Mouse (Mus musculus) limb, embryonic 12.5 days (tissue): Measurements from ENCODE around the gene Stxbp5l. TPM values are rescaled to one million over a fixed set of nuclear protein-coding genes. Genes with fewer than 3 reads are reported as not detected.
A peak's percentile ranks its signal among the peaks of the same experiment; 100 is the strongest.
"Not testable (repeated sequence)": the region's sequence is repeated elsewhere in the genome, so short reads cannot be mapped to it uniquely, and the experiment has no call there.

ENCODE experiments used
- ATAC-seq: fragments of 200-750 bp; cut with Nextera tagmentation; 2 replicates; pipeline ENCODE4 v1.8.0; 2017; ENCODE audit warnings: low read depth, moderate TSS enrichment; ENCODE audit not compliant: insufficient number of reproducible peaks, insufficient read depth, low FRiP score, low TSS enrichment
- H3K27ac ChIP-seq: fragments of 300-500 bp; sonication (generic); 2 replicates; pipeline ENCODE4 v1.5.1; 2016; ENCODE audit warnings: mild to moderate bottlenecking, moderate library complexity
- H3K27me3 ChIP-seq: fragments of 300-500 bp; sonication (generic); 2 replicates; pipeline ENCODE4 v1.6.1; 2016; ENCODE audit warnings: mild to moderate bottlenecking, moderate library complexity
- H3K36me3 ChIP-seq: fragments of 300-500 bp; sonication (generic); 2 replicates; pipeline ENCODE4 v1.6.1; 2016; ENCODE audit warnings: mild to moderate bottlenecking, moderate library complexity
- H3K4me1 ChIP-seq: fragments of 300-500 bp; sonication (generic); replicated peaks from 2 replicates; pipeline ENCODE4 v1.6.1; 2016
- H3K4me2 ChIP-seq: fragments of 300-500 bp; sonication (generic); 2 replicates; pipeline ENCODE4 v1.6.1; 2016; ENCODE audit warnings: mild to moderate bottlenecking, moderate library complexity
- H3K4me3 ChIP-seq: fragments of 300-500 bp; sonication (generic); replicated peaks from 2 replicates; pipeline ENCODE4 v1.5.1; 2016; ENCODE audit warnings: mild to moderate bottlenecking
- H3K9ac ChIP-seq: fragments of 300-500 bp; sonication (generic); replicated peaks from 2 replicates; pipeline ENCODE4 v1.6.1; 2016; ENCODE audit warnings: mild to moderate bottlenecking, moderate library complexity
- H3K9me3 ChIP-seq: fragments of 300-500 bp; sonication (generic); 2 replicates; pipeline ENCODE4 v1.6.1; 2016; ENCODE audit warnings: mild to moderate bottlenecking, moderate library complexity
- WGBS: fragments of 180-500 bp; shearing (Covaris S2); methylation state at CpG from one replicate; pipeline ENCODE4 v1.1.7; 2016; 5-methylcytosine and 5-hydroxymethylcytosine counted together
- polyA plus RNA-seq: library from polyadenylated mRNA; unstranded; fragments of >200 nt; fragmentation: Nextera tagmentation; extraction: Ambion mirVana; gene quantifications from 2 replicates; pipeline ENCODE4 v1.2.1, GENCODE M21; 2016

Stxbp5l gene
- polyA plus RNA-seq, 1 experiment from 2014 or later = 0.15 TPM

DNA sequence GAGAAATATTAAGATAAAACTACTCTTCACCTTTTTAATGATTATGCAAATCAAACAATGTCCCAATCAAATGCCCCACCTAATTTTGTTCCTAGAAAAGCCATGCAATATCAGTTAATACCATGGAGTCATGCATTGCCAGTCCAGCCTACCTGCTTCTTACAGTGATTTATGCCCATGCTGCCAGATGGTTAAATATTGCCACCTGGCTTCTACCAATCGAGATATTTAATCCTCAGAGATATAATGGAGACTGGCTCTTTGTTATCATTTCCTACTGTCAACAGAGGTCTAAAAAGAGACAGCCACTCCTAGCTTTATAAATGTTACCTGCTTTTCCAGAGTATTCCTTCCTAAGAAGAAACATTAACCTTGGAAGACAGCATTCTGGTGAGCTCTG, 104.6 kb downstream of the Stxbp5l start:
- no peak overlapping the region for H3K9ac ChIP-seq
- no peaks in the 10 kb centered on the region for H3K27me3 ChIP-seq
- no peaks in the 10 kb centered on the region for H3K9me3 ChIP-seq
- no peak for ATAC-seq
- no peak overlapping the region for H3K4me2 ChIP-seq
- no peaks in the 10 kb centered on the region for H3K4me1 ChIP-seq
- WGBS = 60% methylated on average over 1 of the region's 1 CpGs
- H3K27ac ChIP-seq = no peak overlapping the region
- no peaks in the 10 kb centered on the region for H3K36me3 ChIP-seq
- no peak overlapping the region for H3K4me3 ChIP-seq

DNA sequence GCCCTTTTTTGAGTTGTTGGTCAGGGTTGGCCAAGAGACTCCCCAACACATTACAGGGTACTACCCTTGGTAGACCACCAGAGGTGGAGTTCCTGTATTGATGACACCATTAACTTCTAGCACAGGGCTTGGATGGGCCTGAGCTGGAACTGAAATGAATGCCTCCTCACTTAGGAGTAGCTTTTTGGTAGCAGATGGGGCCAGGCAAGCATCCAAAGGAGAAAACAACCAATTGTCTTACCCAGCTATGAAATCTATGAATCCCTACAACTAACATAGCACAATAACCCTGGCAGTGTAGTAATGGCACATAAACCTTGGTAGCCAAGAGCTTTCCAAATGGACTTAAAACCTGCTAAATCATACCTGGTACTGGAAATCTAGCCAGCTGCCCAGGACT, 111.1 kb downstream of the Stxbp5l start:
- Histone ChIP-seq H3K9ac (no peak overlapping the region), H3K9me3 (no peaks in the 10 kb centered on the region), H3K27ac (no peak overlapping the region), H3K27me3 (no peaks in the 10 kb centered on the region), H3K4me2 (no peak overlapping the region), H3K4me3 (no peak overlapping the region), H3K4me1 (no peaks in the 10 kb centered on the region), H3K36me3 (no peaks in the 10 kb centered on the region)
- no peak for ATAC-seq

DNA sequence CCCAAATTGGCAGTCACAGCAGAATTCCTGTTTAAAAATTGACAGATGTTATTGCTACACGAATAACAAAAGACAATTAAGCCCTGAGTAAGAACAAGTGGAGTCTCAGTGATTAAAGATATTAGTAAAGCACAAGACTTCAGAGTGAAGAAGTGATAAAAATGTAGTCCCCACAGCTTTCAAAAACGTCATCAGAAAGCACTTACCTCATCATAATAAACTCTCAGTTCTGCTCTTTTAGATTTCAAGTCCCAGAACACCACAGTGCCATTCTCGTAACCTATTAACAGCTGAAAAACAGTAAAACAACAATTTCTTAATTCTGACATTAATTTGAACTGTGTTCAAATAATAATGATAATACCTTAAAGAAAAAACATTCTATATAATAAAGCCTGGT, 123.1 kb downstream of the Stxbp5l start:
- no peaks in the 10 kb centered on the region for H3K9me3 ChIP-seq
- no peak for ATAC-seq
- H3K4me3 ChIP-seq = no peak overlapping the region
- H3K36me3 ChIP-seq = no peaks in the 10 kb centered on the region
- H3K4me2 ChIP-seq = no peak overlapping the region
- H3K27ac ChIP-seq = no peak overlapping the region
- H3K4me1 ChIP-seq = no peaks in the 10 kb centered on the region
- no peak overlapping the region for H3K9ac ChIP-seq
- WGBS = 66% methylated on average over 3 of the region's 3 CpGs
- no peaks in the 10 kb centered on the region for H3K27me3 ChIP-seq

DNA sequence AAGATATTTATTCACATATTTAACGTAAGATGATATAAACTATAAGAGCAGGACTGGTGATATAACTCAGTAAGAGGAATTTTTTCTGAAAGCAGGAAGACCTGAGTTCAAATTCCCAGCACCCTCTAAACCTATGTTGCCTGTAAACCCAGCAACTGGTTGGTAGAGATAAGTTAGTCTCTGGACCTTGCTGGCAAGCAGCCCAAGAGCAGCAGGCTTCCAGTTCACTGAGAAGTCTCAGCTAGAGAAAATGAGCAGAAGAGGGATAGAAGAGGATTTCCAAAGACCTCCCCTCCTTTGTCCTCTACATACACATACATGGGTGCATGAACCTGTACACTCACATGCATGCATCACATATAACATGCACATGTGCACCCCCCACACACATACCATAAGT, 165.6 kb downstream of the Stxbp5l start:
- Histone ChIP-seq H3K4me3 (no peak overlapping the region), H3K4me1 (no peaks in the 10 kb centered on the region), H3K9me3 (no peaks in the 10 kb centered on the region), H3K9ac (no peak overlapping the region), H3K4me2 (no peak overlapping the region), H3K27me3 (no peaks in the 10 kb centered on the region), H3K36me3 (no peaks in the 10 kb centered on the region), H3K27ac (no peak overlapping the region)
- no peak for ATAC-seq
- WGBS = 91% methylated on average over 1 of the region's 1 CpGs

DNA sequence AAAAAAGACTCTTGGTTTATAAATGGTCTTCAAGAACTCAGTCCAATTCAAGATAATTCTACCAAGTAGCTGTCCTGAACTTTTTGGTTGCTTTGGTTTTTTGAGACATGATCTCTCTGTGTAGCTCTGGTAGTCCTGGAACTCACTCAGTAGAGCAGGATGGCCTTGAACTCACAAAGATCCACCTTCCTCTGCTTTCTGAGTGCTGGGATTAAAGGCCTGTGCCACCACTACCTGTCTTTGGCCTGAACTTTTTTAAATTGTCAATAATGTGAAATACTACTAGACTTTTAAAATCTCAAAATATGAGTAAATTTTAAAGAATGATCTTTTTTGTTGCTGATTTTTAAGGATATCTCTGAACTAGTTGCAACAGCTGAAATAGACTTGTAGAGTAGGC, 176.0 kb downstream of the Stxbp5l start:
- Histone ChIP-seq H3K9ac (no peak overlapping the region), H3K4me3 (no peak overlapping the region), H3K4me2 (no peak overlapping the region), H3K4me1 (no peaks in the 10 kb centered on the region), H3K27me3 (no peaks in the 10 kb centered on the region), H3K9me3 (no peaks in the 10 kb centered on the region), H3K27ac (no peak overlapping the region), H3K36me3 (no peaks in the 10 kb centered on the region)
- no peak for ATAC-seq

DNA sequence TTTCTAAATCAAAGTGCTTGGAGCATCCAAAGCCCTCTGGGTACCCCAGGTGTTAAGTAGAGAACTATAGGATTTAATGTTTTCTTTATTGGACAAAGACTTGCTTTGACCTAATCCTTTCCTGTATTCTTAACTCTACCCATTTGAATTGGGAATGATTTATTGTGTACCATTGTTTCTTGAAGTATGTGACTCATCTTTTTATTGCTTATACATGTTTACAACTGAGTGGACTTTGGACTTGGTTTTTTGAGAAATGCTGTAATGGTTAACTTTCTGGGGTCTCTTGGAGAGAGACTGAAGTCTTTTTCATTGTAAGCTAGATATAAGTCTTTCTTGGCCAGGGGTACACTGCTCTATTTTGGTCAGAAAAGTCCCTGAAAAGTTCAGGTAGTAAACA, 190.6 kb downstream of the Stxbp5l start:
- H3K9ac ChIP-seq = no peak overlapping the region
- no peak overlapping the region for H3K27ac ChIP-seq
- H3K4me1 ChIP-seq = no peaks in the 10 kb centered on the region
- H3K4me3 ChIP-seq = no peak overlapping the region
- H3K36me3 ChIP-seq = no peaks in the 10 kb centered on the region
- no peak for ATAC-seq
- H3K4me2 ChIP-seq = no peak overlapping the region
- H3K27me3 ChIP-seq = no peaks in the 10 kb centered on the region
- H3K9me3 ChIP-seq = no peaks in the 10 kb centered on the region

DNA sequence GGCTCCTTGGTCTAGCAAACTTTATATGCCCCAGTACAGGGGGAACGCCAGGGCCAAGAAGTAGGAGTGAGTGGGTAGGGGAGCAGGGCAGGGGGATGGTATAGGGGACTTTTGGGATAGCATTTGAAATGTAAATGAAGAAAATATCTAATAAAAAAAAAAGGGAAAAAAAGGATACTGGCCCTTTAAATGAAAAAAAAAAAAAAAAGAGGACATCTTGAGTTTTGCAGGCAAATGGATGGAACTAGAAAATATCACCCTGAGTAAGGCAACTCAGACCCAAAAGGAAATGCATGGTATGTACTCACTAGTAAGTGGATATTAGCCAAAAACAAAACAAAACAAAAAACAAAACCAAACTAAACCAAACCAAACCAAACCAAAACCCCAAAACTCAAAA, 259.6 kb downstream of the Stxbp5l start:
- H3K4me2 ChIP-seq, H3K4me1 ChIP-seq, H3K9ac ChIP-seq, H3K27me3 ChIP-seq, H3K27ac ChIP-seq, H3K4me3 ChIP-seq, H3K36me3 ChIP-seq, ATAC-seq, H3K9me3 ChIP-seq: not testable (repeated sequence)
- 76% methylated on average over 1 of the region's 1 CpGs for WGBS

DNA sequence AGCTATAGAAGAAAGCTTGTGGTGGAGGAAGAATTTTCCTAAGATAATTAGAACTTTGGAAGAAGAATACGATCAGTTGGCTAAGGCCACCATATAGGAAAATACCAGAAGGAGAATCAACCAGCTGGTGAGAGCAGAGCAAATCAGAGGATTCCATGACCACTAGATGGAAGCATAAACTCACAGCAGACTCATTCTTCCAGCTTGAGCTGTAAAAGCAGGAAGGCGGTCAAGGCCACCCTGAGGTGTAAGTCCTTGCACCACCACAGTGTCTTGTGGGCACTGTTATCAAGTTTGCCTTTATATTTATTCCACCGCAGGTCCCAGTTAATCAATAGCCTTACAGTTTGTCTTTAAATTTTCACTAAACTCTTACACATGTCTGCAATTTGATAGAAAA, 275.5 kb downstream of the Stxbp5l start:
- no peak overlapping the region for H3K27ac ChIP-seq
- 38% methylated on average over 3 of the region's 3 CpGs for WGBS
- no peaks in the 10 kb centered on the region for H3K36me3 ChIP-seq
- no peak overlapping the region for H3K9ac ChIP-seq
- H3K27me3 ChIP-seq = no peaks in the 10 kb centered on the region
- H3K4me2 ChIP-seq = no peak overlapping the region
- H3K4me1 ChIP-seq = no peaks in the 10 kb centered on the region
- peak; percentile 75; the same call in 1 of the 2 replicates for ATAC-seq
- H3K9me3 ChIP-seq = no peaks in the 10 kb centered on the region
- no peak overlapping the region for H3K4me3 ChIP-seq

DNA sequence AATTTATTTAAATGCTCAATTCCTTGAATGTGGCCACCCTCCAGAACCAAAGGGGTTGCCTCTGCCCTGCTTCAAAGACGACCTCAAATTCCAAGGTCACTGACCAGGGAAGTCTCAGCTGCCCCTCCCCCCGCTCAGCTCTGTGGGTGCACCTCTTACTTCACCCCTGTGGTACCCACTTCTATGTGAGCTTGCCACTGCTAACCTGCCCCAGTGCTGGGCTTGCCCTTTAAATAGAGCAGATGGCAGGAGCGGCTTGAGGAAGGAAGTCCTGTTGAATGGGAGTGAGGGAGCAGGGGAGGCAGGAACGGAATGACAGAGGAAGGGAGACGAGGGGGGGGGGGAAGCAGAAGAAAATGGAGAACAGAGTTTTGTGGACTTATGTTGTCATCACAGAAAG, 276.0 kb downstream of the Stxbp5l start:
- no peak for ATAC-seq
- Histone ChIP-seq H3K9ac (no peak overlapping the region), H3K27ac (no peak overlapping the region), H3K4me1 (no peaks in the 10 kb centered on the region), H3K27me3 (no peaks in the 10 kb centered on the region), H3K9me3 (no peaks in the 10 kb centered on the region), H3K36me3 (no peaks in the 10 kb centered on the region), H3K4me2 (no peak overlapping the region), H3K4me3 (no peak overlapping the region)
- WGBS = 30% methylated on average over 5 of the region's 5 CpGs

DNA sequence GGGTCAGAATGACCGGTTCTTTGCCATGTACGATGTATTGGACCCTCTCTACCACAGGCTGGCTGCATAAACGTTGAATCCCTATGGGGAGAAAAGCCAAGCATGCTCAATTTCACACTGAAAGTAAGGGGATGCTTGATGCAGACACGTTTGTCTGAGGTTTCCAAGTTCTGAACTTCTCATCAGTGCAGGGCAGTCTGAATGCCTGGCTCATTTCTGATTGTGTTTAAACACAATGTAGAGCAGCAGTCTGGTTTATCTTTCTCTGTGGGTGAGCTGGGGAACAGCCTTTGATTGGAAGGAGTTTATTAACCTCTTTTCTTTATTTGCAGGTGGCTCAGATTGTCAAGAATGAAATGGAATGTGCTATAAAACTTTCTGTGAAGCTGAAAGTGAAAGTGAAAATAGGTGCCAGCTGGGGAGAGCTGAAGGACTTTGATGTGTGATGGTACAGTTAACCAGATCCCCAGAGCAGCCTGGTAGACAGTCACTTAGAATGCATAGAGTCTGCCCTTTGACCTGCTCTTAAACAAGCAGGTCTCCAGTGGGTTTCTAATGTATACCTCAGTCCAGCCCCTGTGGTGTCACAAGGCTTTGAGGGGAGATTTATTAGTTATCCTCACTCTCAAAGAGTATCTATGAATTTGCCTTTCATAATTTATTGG, 290.5 kb downstream of the Stxbp5l start:
- no peaks in the 10 kb centered on the region for H3K4me1 ChIP-seq
- no peaks in the 10 kb centered on the region for H3K27me3 ChIP-seq
- H3K27ac ChIP-seq = no peak overlapping the region
- peaks cover 52% of the 10 kb centered on the region for H3K36me3 ChIP-seq
- no peak overlapping the region for H3K4me3 ChIP-seq
- no peak overlapping the region for H3K9ac ChIP-seq
- WGBS = 72% methylated on average over 4 of the region's 4 CpGs
- no peak for ATAC-seq
- H3K4me2 ChIP-seq = no peak overlapping the region
- H3K9me3 ChIP-seq = no peaks in the 10 kb centered on the region

DNA sequence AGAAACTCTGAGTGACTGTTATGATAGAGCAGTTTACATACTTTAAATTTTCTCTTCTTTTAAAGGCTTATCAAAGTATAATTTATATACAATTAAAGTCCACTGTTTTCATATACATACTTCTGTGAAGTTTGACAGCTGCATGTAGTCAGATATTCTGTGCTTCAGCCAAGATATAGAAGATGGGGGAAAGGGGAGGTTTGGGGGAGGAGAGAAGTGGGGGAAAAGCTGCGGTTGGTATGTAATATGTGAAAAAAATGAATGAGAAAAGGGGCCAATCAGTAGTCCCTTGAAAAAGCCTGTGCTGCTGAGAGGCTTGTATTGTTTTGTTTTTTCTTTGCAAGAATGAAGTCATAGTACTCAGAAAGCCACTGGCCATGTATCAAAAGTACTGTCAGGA, 295.1 kb downstream of the Stxbp5l start:
- H3K9me3 ChIP-seq = no peaks in the 10 kb centered on the region
- no peaks in the 10 kb centered on the region for H3K27me3 ChIP-seq
- no peak overlapping the region for H3K4me2 ChIP-seq
- no peak overlapping the region for H3K9ac ChIP-seq
- H3K27ac ChIP-seq = no peak overlapping the region
- peaks cover 55% of the 10 kb centered on the region for H3K36me3 ChIP-seq
- H3K4me3 ChIP-seq = no peak overlapping the region
- no peaks in the 10 kb centered on the region for H3K4me1 ChIP-seq
- WGBS = 84% methylated on average over 1 of the region's 1 CpGs
- no peak for ATAC-seq

DNA sequence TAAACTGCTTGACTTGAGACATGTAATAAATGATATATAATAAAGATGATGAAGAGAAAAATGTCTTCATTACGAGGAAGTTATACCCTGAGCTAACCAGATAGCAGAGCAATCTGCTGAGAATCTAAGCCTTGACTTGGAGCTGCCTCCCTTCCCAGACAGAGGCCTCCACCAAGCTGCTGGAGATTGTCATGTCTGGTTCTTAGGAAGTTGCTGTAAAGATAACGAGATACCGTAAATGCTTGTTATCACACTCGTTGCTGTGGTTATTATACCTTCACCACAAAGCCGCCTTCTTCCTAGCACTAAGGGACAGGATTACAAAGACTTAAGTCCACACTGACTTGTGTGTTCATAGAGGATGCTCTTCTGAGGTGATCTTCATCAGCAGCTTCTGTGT, 312.4 kb downstream of the Stxbp5l start:
- H3K27me3 ChIP-seq = no peaks in the 10 kb centered on the region
- no peaks in the 10 kb centered on the region for H3K9me3 ChIP-seq
- no peak overlapping the region for H3K9ac ChIP-seq
- no peak overlapping the region for H3K4me3 ChIP-seq
- no peak overlapping the region for H3K27ac ChIP-seq
- no peak for ATAC-seq
- 75% methylated on average over 5 of the region's 5 CpGs for WGBS
- H3K4me2 ChIP-seq = no peak overlapping the region
- H3K36me3 ChIP-seq = peaks cover 39% of the 10 kb centered on the region
- H3K4me1 ChIP-seq = no peaks in the 10 kb centered on the region
